Mouse (Mus musculus): ENCODE data around the gene B3gnt6.
A peak's percentile ranks its signal among the peaks of the same experiment; 100 is the strongest.

Gene B3gnt6

DNA sequence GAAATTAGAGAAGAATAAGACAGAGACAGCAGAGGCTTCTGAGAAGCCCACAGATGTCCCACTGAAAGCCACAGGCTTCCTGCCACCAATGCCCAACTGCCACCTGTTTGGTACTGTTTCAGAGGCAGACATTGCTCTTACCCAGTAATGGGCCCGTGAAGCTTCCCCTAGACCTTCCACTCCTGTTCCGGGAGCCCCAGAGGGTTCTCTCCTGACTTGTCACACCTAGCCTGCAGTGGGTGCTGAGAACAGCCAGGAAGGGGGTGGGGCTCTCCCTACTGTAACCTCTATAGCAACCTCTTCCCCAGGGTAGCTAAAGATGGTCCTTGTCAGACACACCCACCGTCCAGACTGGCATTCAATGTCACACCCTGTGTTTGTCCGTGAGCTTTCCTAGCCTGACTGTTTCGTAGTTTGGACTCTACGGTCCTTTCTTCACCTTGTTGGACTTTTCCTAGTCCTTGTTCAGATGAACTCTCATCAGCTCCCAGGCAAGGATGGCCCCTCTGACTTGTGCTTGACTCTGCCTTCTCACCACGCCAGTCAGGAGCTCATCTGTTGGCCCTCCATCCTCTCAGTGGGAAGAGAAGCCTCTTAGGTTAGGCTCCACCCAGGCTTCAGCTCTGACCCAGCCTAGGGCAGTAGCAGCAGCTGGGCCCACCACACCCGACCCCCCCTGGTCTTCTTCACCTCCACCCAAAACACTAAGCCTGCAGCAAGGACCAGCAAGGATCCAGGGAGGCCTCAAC lies 22.8 kb downstream of the B3gnt6 start:
- peak; percentile 91 for DNase-seq

- peak; percentile 89 for DNase-seq
These were observed 24.2 kb downstream of the B3gnt6 start for GRCm38 (mm10) chr7:98174883-98175755.

DNA sequence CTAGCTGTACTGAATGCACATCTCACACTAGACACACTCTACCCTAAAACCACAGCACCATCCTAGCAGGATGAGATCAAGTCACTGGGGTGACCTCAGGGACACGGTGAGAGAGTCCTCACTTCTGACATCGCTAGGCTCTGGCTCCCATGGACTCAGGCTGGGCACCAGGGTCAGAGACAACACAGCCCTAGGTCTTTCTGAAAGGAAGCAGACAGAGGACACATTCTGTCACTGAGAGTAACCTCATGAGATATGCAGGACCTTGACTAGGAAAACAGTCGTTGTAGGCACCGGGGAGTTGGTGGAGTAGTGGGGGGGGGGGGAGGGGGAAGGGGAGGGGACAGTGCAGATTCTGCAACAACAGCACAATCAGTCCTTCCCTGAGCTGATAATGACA lies 25.9 kb downstream of the B3gnt6 start:
- DNase-seq, result no peak

DNA sequence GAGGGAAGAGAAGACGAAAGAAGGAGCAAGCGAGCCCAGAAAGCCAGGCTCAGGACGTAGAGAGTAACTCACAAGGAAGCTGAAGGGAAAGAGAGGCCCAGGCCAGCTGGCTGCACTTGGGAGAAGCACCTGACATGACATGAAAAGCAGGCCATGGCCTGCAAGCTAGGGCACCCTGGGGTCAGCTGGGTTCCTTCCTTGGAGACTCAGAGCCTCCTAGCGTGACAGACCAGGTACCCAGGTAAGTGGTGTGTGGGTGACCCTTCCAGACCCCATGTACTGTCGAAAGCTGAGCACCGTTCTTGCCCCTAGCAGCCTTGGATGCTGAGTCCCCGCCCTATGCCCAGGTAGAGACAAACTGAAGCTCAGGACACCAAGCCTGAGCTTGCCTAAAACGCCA lies 26.6 kb downstream of the B3gnt6 start:
- DNase-seq, result peak; percentile 88

- DNase-seq, result peak; percentile 99
These were observed 27.9 kb downstream of the B3gnt6 start for GRCm38 (mm10) chr7:98171141-98172073.

DNA sequence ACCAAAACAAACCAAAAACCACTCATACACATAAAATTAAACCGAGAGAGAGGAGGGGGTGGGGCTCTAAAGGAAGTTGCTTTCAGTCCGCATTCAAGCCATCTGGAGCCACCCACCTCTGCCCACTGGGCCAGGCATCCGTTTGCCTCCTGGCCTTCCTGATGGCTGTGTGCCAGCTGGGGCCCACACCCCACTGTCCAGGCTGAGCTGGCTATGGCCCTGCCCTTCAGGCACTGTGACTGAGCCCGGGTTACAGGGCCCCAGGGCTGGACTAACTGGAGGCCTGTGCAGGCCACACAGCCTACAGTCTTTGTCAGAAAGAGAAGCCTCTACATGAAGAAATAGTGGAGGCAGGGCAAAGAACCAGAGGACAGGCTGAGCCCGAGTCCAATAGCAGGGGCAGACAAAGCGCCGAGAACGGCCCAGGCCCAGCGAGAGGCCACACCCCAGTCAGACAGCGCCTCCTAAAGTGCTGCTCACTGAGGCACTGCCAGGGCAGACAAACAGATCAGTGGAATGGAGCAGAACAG lies 34.2 kb downstream of the B3gnt6 start:
- peak; percentile 95 for DNase-seq

GRCm38 (mm10) chr7:98164382-98164998 lies 34.8 kb downstream of the B3gnt6 start:
- DNase-seq, result peak; percentile 87

GRCm38 (mm10) chr7:98163700-98164099 lies 35.6 kb downstream of the B3gnt6 start:
- no peak for DNase-seq

DNA sequence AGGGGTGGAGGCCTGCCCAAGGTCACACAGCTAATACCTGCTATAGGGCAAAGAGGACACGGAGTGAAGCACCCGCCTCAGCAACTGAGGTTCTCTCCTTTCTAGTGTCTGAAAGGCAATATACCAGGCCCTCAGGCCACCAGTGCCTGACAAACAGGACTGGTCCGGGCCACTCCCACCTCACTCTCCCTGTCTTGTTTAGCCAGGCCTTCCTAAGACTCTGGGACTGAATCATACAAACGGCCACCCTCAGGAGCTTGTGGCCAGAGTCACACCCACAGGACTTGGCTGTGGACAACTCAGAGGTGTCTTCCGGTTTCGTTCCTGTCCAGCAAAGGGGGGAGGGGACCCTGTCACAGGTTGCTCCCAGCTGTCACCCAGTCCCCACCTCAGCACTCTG lies 37.0 kb downstream of the B3gnt6 start:
- DNase-seq, result no peak

DNA sequence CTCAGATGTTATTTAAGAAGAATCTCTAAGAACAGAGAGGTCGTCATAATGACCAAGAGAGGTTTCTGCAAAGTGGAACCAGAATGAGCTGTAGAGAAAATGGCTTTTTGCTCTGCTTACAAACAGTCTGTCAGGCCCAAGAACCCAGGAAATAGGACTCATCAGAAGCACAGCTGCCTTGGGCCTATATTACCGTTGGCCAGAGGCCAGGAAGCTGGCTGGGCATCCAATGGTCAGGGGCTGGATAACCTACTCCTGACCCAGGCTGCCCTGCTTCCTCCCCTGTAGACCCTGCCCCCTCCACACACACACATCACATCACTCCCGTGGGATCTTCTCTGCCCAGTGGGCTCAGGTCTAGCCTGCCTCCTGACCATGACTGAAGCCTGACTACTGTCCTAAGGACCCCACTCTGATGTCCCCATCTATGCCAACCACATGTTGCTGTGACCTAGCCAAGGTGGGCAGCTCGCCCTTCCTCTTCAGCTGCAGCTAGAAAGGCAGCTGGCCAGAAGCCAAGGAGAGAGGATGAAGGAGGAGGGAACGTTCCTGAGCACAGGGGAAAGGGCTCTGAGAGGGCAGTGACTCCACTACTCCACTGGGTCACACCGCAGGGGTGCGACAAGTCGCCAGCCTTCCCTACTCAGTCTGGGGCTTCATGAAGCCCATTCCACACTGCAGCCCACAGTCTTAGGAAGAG lies 39.1 kb downstream of the B3gnt6 start:
- peak; percentile 93 for DNase-seq

GRCm38 (mm10) chr7:98158481-98158880 lies 40.8 kb downstream of the B3gnt6 start:
- no peak for DNase-seq

GRCm38 (mm10) chr7:98157636-98158332 lies 41.5 kb downstream of the B3gnt6 start:
- no peak for DNase-seq

GRCm38 (mm10) chr7:98156280-98156665 lies 43.0 kb downstream of the B3gnt6 start:
- peak; percentile 89 for DNase-seq

DNA sequence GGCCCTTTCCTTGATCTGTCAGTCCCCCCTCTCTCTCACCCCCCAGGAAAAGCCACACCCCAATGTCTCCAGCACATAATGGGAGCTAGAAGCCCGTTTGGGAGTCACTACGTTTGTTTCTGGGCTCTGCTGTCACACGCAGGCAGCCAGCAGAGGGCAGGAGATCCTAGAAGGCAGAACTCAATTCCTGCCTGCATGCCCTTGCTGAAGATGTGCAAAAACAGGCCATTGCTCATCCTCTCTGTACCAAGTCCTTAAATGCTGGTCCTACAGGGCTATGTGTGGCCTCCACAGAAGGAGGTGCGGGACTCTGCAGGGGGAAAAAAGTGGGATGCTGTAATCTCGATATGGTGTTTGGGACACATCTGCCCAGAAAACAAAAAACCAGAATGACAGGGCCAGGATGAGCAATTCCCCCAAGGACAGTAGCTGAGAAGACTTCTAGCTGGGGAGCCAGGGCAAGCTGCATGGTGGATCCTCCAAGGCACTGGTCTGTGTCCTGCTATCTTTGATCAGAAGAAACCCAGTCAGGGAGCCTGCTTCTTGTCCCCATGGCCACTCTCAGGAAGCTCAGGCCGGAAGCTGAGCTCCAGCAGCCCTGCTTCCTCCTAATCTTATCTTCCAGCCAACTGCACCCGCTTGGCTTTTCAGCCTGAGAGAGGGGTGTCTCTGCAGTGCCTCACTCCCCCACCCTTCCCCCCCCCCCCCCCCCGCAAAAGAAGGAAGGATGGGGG lies 43.6 kb downstream of the B3gnt6 start:
- peak; percentile 93 for DNase-seq

DNA sequence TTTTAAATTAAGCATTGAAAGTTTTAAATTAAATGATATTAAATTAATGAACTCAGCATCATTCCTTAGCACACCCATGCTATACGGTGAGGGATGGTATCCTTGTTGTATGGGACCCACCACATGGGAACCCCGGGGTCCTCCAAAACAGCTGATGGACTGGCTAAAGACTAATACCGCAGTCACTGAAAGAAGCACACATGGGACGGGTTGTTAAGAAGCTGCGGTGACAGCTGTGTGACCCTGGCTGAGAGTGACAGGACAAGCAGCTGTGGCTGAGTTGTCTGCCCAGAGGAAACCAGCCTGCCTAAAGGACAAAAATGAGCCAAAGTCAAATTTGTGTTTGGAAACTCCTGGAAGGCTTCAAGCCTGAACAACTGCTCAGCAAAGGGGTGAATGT lies 45.4 kb downstream of the B3gnt6 start:
- DNase-seq, result no peak

- no peak for DNase-seq
These were observed 45.9 kb downstream of the B3gnt6 start for GRCm38 (mm10) chr7:98153345-98153744.

- DNase-seq, result peak; percentile 93
These were observed 46.9 kb downstream of the B3gnt6 start for GRCm38 (mm10) chr7:98152400-98152799.

DNA sequence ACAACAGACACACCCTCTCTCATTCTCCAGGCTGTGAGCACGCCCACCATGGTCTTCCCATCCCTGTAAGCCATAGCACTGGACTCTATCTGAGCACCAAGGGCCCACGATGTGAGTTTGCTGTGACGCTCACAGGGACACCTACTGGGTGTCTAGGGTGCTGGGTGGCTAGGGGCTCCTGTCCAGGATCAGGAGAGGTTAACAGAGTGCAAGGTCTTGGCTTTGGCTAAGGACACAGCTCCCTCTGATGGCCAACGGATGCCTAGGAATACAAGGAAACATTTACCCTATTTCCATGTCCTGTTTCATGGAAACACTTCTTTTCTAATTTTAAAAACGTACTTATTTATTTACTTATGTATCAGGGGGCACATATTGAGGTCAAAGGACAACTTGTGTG lies 48.8 kb downstream of the B3gnt6 start:
- DNase-seq, result no peak

DNA sequence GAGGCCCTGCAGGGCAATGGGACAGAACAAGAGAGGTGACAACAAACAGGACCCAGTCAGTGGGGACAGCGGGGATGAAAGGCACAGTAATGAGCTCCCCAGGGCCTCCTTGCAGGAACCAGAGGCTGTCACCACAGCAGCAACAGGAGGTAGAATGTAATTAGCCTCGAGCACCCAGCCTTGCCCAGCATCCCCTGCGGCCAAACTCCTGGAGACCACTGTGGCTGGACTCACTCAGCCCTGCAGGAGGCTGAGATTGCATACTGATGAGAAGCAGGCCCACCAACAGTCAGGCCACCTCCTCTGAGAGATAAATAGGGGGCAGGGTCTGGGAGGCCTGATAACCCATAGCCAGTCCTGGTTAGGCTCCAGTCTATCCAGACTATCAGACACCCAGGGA lies 49.5 kb downstream of the B3gnt6 start:
- no peak for DNase-seq

DNA sequence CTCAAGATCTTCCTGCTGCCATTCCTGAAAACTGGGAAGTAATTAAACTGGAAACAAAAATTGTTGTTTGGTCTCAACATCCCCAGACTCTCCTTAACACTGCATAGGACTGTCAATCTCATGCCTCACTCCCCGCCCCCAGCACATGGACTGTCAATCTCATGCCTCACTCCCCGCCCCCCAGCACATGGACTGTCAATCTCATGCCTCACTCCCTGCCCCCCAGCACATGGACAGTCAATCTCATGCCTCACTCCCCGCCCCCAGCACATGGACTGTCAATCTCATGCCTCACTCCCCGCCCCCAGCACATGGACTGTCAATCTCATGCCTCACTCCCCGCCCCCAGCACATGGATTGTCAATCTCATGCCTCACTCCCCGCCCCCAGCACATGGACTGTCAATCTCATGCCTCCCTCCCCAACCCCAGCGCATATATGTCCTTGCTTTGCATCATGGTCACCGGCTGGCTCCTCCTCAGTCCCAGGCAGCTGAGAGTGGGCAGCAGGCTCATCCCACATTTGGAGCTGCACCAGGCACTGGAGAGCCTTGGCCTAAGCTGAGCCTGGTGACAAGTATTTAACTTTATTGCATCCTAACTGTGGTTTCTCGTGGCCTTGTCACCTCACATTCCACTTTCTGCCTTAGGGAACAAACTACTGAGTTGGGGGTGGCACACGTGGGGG lies 50.4 kb downstream of the B3gnt6 start:
- no peak for DNase-seq

All from heart, adult 11 months (tissue).